Mouse (Mus musculus) bone marrow, adult 2 months (tissue): ENCODE data around the gene Armc12. TPM values are rescaled to one million over a fixed set of nuclear protein-coding genes. Genes with fewer than 3 reads are reported as not detected.

Experiments used
- H3K27ac ChIP-seq: fragments of 200-500 bp; 2 replicates; pipeline ENCODE4 v1.5.1; 2012; ENCODE audit warnings: low read depth, mild to moderate bottlenecking, control low read depth, inconsistent platforms, low read length; ENCODE audit not compliant: control insufficient read depth, poor library complexity, insufficient read depth
- H3K4me1 ChIP-seq: fragments of 200-500 bp; 2 replicates; pipeline ENCODE4 v1.6.1; 2011; ENCODE audit warnings: low read length; ENCODE audit not compliant: control insufficient read depth, insufficient read depth
- H3K4me3 ChIP-seq: fragments of 200-500 bp; replicated peaks from 2 replicates; pipeline ENCODE3; 2011; ENCODE audit warnings: mild to moderate bottlenecking, low read depth, low read length, control low read depth; ENCODE audit not compliant: control insufficient read depth
- CTCF ChIP-seq: fragments of 200-500 bp; IDR thresholded peaks from 2 replicates; pipeline ENCODE4 v1.5.1; 2011; ENCODE audit warnings: low read length, control low read depth; ENCODE audit not compliant: control insufficient read depth, insufficient read depth
- POLR2A ChIP-seq: fragments of 200-500 bp; IDR thresholded peaks from 2 replicates; pipeline ENCODE4 v1.6.1; 2011; ENCODE audit warnings: low read depth, mild to moderate bottlenecking, control low read depth, low read length, borderline replicate concordance; ENCODE audit not compliant: control insufficient read depth
- WGBS: fragments of 180-500 bp; shearing (Covaris S2); methylation state at CpG from one replicate; pipeline ENCODE4 v1.1.7; 2018; 5-methylcytosine and 5-hydroxymethylcytosine counted together
- polyA plus RNA-seq: library from polyadenylated mRNA; stranded (reverse); fragments of >200 nt; gene quantifications from 2 replicates; pipeline ENCODE4 v1.2.4, GENCODE M21; 2011; ENCODE audit warnings: low replicate concordance; ENCODE audit not compliant: missing spikeins, insufficient read depth, insufficient read length

Armc12 gene
- polyA plus RNA-seq: not detected in 2 replicates

- no peak within 1 kb of the TSS for H3K4me3 ChIP-seq
- 88% methylated on average over 6 of the region's 6 CpGs for WGBS
- H3K4me1 ChIP-seq: peaks cover 5% of the 10 kb centered on the region
- H3K27ac ChIP-seq: no peak within 1 kb of the TSS
- TF ChIP-seq CTCF (no peak), POLR2A (no peak)
Observed at GRCm38 (mm10) chr17:28530506-28530905, at the start of gene Armc12. Gene Armc12, plus strand, starts transcription at chr17:28530806.

- TF ChIP-seq POLR2A (no peak), CTCF (no peak)
- peak overlapping the region; percentile 97 for H3K27ac ChIP-seq
- WGBS: 3% methylated on average over 30 of the region's 30 CpGs
- H3K4me3 ChIP-seq: peak overlapping the region; percentile 74
- H3K4me1 ChIP-seq: peaks cover 3% of the 10 kb centered on the region
Observed at GRCm38 (mm10) chr17:28484704-28485445, 45.7 kb upstream of the Armc12 start.

- peak overlapping the region; percentile 74 for H3K4me3 ChIP-seq
- under 1% methylated on average over 77 of the region's 77 CpGs for WGBS
- H3K4me1 ChIP-seq: peaks cover 3% of the 10 kb centered on the region
- TF ChIP-seq POLR2A: peak; percentile 24; the same call in 1 of the 2 replicates
- no peak for TF ChIP-seq CTCF
- peak overlapping the region; percentile 97 for H3K27ac ChIP-seq
Observed at GRCm38 (mm10) chr17:28485446-28485948, 45.1 kb upstream of the Armc12 start.

GRCm38 (mm10) chr17:28485977-28486400 is 44.6 kb upstream of the Armc12 start:
- WGBS: under 1% methylated on average over 58 of the region's 58 CpGs
- peak overlapping the region; percentile 97 for H3K27ac ChIP-seq
- peaks cover 3% of the 10 kb centered on the region for H3K4me1 ChIP-seq
- TF ChIP-seq POLR2A (peak; percentile 74; the same call in 1 of the 2 replicates), CTCF (no peak)
- peak overlapping the region; percentile 74 for H3K4me3 ChIP-seq

- Histone ChIP-seq H3K4me3 (no peak overlapping the region), H3K4me1 (peaks cover 3% of the 10 kb centered on the region), H3K27ac (no peak overlapping the region; the same call in 1 of the 2 replicates)
- WGBS: 78% methylated on average over 6 of the region's 6 CpGs
- TF ChIP-seq POLR2A: no peak
- TF ChIP-seq CTCF: no peak
Observed at GRCm38 (mm10) chr17:28486720-28487119, 43.9 kb upstream of the Armc12 start.

- Histone ChIP-seq H3K27ac (no peak overlapping the region), H3K4me3 (no peak overlapping the region), H3K4me1 (peaks cover 3% of the 10 kb centered on the region)
- WGBS: 75% methylated on average over 18 of the region's 18 CpGs
- TF ChIP-seq POLR2A (no peak), CTCF (no peak)
Observed at GRCm38 (mm10) chr17:28487584-28488257, 42.9 kb upstream of the Armc12 start.

GRCm38 (mm10) chr17:28488258-28489013 is 42.2 kb upstream of the Armc12 start:
- H3K27ac ChIP-seq: no peak overlapping the region
- TF ChIP-seq POLR2A (no peak), CTCF (no peak)
- 37% methylated on average over 7 of the region's 7 CpGs for WGBS
- peaks cover 1% of the 10 kb centered on the region; the same call in 1 of the 2 replicates for H3K4me1 ChIP-seq
- H3K4me3 ChIP-seq: no peak overlapping the region

GRCm38 (mm10) chr17:28491035-28491770 is 39.4 kb upstream of the Armc12 start:
- TF ChIP-seq CTCF (no peak), POLR2A (no peak)
- Histone ChIP-seq H3K27ac (no peak overlapping the region), H3K4me3 (no peak overlapping the region), H3K4me1 (peaks cover 2% of the 10 kb centered on the region; the same call in 1 of the 2 replicates)
- WGBS: 85% methylated on average over 14 of the region's 14 CpGs
